Mouse (Mus musculus) embryonic facial prominence, embryonic 11.5 days (tissue): Measurements from ENCODE around the gene Grb7. TPM values are rescaled to one million over a fixed set of nuclear protein-coding genes. Genes with fewer than 3 reads are reported as not detected.
A peak's percentile ranks its signal among the peaks of the same experiment; 100 is the strongest.

Experiments used
- ATAC-seq: fragments of 200-750 bp; cut with Nextera tagmentation; replicated peaks from 2 replicates; pipeline ENCODE4 v1.8.0; 2017; ENCODE audit warnings: low read depth; ENCODE audit not compliant: insufficient number of reproducible peaks, low FRiP score, low TSS enrichment
- DNase-seq: peaks from one replicate; pipeline ENCODE4 v3.0.0-alpha.2; 2015; ENCODE audit warnings: low spot score
- H3K27ac ChIP-seq: fragments of 300-500 bp; sonication (generic); replicated peaks from 2 replicates; pipeline ENCODE4 v1.5.1; 2014; ENCODE audit warnings: mild to moderate bottlenecking, low read depth, low read length, control low read depth
- H3K27me3 ChIP-seq: fragments of 300-500 bp; sonication (generic); 2 replicates; pipeline ENCODE4 v1.6.1; 2014; ENCODE audit warnings: mild to moderate bottlenecking, low read length, moderate library complexity, mixed read lengths; ENCODE audit not compliant: control insufficient read depth, insufficient read depth
- H3K36me3 ChIP-seq: fragments of 300-500 bp; sonication (generic); replicated peaks from 2 replicates; pipeline ENCODE4 v1.6.1; 2014; ENCODE audit warnings: low read depth, mild to moderate bottlenecking, low read length, moderate library complexity, mixed read lengths; ENCODE audit not compliant: control insufficient read depth, insufficient read depth
- H3K4me1 ChIP-seq: fragments of 300-500 bp; sonication (generic); 2 replicates; pipeline ENCODE4 v1.6.1; 2014; ENCODE audit warnings: low read length, mixed read lengths; ENCODE audit not compliant: control insufficient read depth, insufficient read depth
- H3K4me2 ChIP-seq: fragments of 300-500 bp; sonication (generic); 2 replicates; pipeline ENCODE4 v1.6.1; 2014; ENCODE audit warnings: low read depth, mild to moderate bottlenecking, control low read depth, low read length, moderate library complexity
- H3K4me3 ChIP-seq: fragments of 300-500 bp; sonication (generic); 2 replicates; pipeline ENCODE4 v1.5.1; 2014; ENCODE audit warnings: low read depth, low read length, control low read depth
- H3K9ac ChIP-seq: fragments of 300-500 bp; sonication (generic); replicated peaks from 2 replicates; pipeline ENCODE4 v1.6.1; 2014; ENCODE audit warnings: mild to moderate bottlenecking, control low read depth, low read length
- H3K9me3 ChIP-seq: fragments of 300-500 bp; sonication (generic); replicated peaks from 2 replicates; pipeline ENCODE4 v1.6.1; 2016; ENCODE audit warnings: mild to moderate bottlenecking, low read length, inconsistent platforms, mixed read lengths; ENCODE audit not compliant: control insufficient read depth
- WGBS: fragments of 180-500 bp; shearing (Covaris S2); extraction: QIAGEN DNeasy Blood & Tissue Kit; methylation state at CpG from one replicate; pipeline ENCODE4 v1.1.7; 2014; 5-methylcytosine and 5-hydroxymethylcytosine counted together
- polyA plus RNA-seq: library from polyadenylated mRNA; unstranded; fragments of >200 nt; fragmentation: Nextera tagmentation; extraction: Ambion mirVana; gene quantifications from 2 replicates; pipeline ENCODE4 v1.2.1, GENCODE M21; 2014

Gene Grb7
- polyA plus RNA-seq, 1 experiment from 2014 or later, result 8.5 TPM

DNA sequence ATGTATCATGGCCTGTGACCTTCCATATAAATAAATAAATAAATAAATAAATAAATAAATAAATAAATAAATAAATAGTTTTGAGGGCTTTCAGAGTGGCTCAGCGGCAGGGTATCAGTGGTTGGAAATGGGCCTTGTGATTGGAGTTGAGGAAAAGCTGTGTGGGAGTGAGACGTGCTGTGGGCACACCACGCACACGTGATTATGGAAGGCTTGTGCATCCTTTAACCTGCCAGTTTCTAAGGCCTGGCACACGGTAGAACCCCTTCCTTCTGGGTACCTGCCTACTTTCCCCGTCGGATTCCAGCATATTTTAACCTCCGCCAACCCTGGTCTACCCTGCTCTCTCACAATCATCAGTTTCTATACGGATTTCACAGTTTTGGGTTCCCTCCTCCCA is 10.8 kb downstream of the Grb7 start:
- ATAC-seq, result peak; percentile 20; the same call in 1 of the 2 replicates

GRCm38 (mm10) chr11:98457367-98458120 is 11.3 kb downstream of the Grb7 start:
- H3K9ac ChIP-seq, result peak overlapping the region; percentile 57
- under 1% methylated on average over 37 of the region's 64 CpGs for WGBS
- no peaks in the 10 kb centered on the region for H3K36me3 ChIP-seq
- H3K4me2 ChIP-seq, result peak overlapping the region; percentile 78
- peak; percentile 83 for ATAC-seq
- H3K9me3 ChIP-seq, result no peaks in the 10 kb centered on the region
- H3K4me1 ChIP-seq, result no peaks in the 10 kb centered on the region
- DNase-seq, result peak; percentile 92
- peak overlapping the region; percentile 46 for H3K4me3 ChIP-seq
- peaks cover 17% of the 10 kb centered on the region for H3K27me3 ChIP-seq
- no peak overlapping the region for H3K27ac ChIP-seq

More for the DNA sequence above, 10.8 kb downstream of the Grb7 start:
- no peak for DNase-seq
- H3K9me3 ChIP-seq, result no peaks in the 10 kb centered on the region
- H3K4me3 ChIP-seq, result peak overlapping the region; percentile 46
- H3K4me2 ChIP-seq, result peak overlapping the region; percentile 78
- 27% methylated on average over 9 of the region's 9 CpGs for WGBS
- no peaks in the 10 kb centered on the region for H3K36me3 ChIP-seq
- peaks cover 17% of the 10 kb centered on the region for H3K27me3 ChIP-seq
- no peaks in the 10 kb centered on the region for H3K4me1 ChIP-seq
- H3K27ac ChIP-seq, result no peak overlapping the region
- H3K9ac ChIP-seq, result peak overlapping the region; percentile 57

DNA sequence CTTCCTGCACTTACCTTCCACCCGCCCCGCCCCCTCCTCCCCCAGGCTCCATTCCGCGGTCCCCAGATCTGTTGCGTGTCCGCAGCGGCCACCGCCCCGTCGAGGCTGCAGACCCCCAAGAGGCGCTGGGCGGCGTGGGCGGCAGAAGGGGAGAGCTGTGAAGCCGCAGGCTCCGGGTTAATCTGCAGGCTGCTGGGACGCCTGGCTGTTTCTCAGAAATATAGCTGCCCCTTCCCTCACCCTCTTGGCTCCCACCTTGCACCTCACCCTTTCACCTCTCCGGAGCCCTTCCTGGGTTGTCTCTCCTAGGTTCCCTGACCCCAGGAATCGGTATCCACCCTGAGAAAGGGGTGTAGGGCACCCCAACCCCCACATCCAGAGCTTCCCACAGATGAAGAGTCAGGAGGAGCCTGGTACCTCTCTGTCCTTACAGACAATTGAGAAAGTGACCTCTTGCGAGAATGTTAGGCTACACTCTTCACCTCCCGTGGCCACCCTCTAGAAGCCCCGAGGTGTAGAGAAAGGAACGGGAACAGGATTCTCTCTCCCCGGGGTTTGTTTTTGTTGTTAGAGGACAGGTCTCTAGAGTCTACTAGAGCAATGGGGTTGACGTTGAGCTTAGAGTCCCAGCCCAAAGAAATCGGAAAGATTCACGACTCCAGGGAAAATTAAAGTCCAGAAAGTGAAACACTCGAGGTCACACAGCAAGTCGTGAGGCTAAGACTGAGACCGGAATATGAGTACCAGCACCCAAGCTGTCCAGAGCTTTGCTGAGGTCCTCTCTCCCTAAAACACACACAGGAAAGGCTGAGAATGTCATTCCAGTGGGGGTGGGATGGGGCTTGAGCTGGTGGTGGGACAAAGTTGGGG is 12.2 kb downstream of the Grb7 start:
- DNase-seq (no peak), ATAC-seq (peak; percentile 10; the same call in 1 of the 2 replicates)
- Histone ChIP-seq H3K9me3 (no peaks in the 10 kb centered on the region), H3K4me1 (no peaks in the 10 kb centered on the region), H3K27ac (no peak overlapping the region), H3K9ac (peak overlapping the region; percentile 57), H3K36me3 (no peaks in the 10 kb centered on the region), H3K4me3 (peak overlapping the region; percentile 46), H3K4me2 (peak overlapping the region; percentile 78), H3K27me3 (peaks cover 17% of the 10 kb centered on the region)
- 3% methylated on average over 25 of the region's 30 CpGs for WGBS

- H3K4me3 ChIP-seq, result no peak overlapping the region
- no peaks in the 10 kb centered on the region for H3K36me3 ChIP-seq
- DNase-seq (no peak), ATAC-seq (no peak)
- H3K4me1 ChIP-seq, result no peaks in the 10 kb centered on the region
- H3K9ac ChIP-seq, result no peak overlapping the region
- H3K4me2 ChIP-seq, result no peak overlapping the region
- no peak overlapping the region for H3K27ac ChIP-seq
- H3K9me3 ChIP-seq, result no peaks in the 10 kb centered on the region
- WGBS, result 15% methylated on average over 11 of the region's 11 CpGs
- peaks cover 17% of the 10 kb centered on the region for H3K27me3 ChIP-seq
These were observed 13.0 kb downstream of the Grb7 start for GRCm38 (mm10) chr11:98459071-98459741.

DNA sequence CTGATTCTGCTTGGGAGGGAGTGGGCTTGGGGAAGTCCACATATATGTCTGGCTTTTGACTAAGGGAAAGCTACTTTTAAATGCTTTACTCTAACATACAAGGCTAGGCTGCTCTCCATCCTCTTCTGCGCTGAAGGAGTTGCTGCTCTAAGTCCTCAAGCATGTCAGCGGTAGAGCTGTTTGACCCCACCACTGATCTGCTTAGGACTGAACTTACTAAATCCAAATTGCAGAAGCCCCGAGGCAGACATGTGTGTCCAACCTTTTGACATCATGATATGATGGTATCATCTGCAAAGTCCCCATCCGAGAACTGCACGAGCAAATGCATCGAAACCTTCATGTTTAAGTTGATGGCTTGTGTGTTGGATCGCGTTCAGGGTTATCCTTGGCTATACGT is 13.7 kb downstream of the Grb7 start:
- no peak overlapping the region for H3K27ac ChIP-seq
- peaks cover 17% of the 10 kb centered on the region for H3K27me3 ChIP-seq
- H3K9ac ChIP-seq, result no peak overlapping the region
- DNase-seq (no peak), ATAC-seq (no peak)
- 82% methylated on average over 9 of the region's 9 CpGs for WGBS
- no peaks in the 10 kb centered on the region for H3K4me1 ChIP-seq
- H3K9me3 ChIP-seq, result no peaks in the 10 kb centered on the region
- no peak overlapping the region for H3K4me3 ChIP-seq
- no peak overlapping the region for H3K4me2 ChIP-seq
- no peaks in the 10 kb centered on the region for H3K36me3 ChIP-seq

- DNase-seq, result no peak
- 59% methylated on average over 6 of the region's 6 CpGs for WGBS
- Histone ChIP-seq H3K4me2 (no peak overlapping the region), H3K27ac (no peak overlapping the region), H3K9ac (no peak overlapping the region), H3K27me3 (peaks cover 17% of the 10 kb centered on the region), H3K36me3 (no peaks in the 10 kb centered on the region), H3K9me3 (no peaks in the 10 kb centered on the region), H3K4me3 (no peak overlapping the region), H3K4me1 (no peaks in the 10 kb centered on the region)
- ATAC-seq, result no peak
These were observed 15.0 kb downstream of the Grb7 start for GRCm38 (mm10) chr11:98461109-98461720.

DNA sequence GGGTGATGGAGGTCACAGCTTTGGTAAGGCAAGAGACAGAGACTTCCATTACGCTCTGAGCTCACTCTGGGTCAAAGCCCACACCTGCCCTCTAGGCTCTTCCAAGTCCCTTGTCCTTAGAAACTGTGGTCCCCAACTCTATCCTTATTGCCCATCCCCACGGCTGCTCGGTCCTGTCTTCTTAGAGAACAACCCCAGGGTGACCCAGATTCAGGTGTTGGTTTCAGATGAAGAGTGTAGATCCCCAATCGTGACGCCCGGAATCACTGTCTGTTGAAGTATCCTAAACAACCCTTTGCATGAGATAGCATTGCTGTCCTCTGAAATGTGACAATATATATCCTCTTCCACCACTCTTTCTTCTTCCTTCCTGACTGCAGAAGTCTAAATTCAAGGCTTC is 16.1 kb downstream of the Grb7 start:
- Histone ChIP-seq H3K27ac (no peak overlapping the region), H3K4me3 (no peak overlapping the region), H3K27me3 (peaks cover 17% of the 10 kb centered on the region), H3K36me3 (no peaks in the 10 kb centered on the region), H3K4me2 (no peak overlapping the region), H3K9ac (no peak overlapping the region), H3K4me1 (no peaks in the 10 kb centered on the region), H3K9me3 (no peaks in the 10 kb centered on the region)
- DNase-seq (no peak), ATAC-seq (no peak)
- WGBS, result 90% methylated on average over 6 of the region's 6 CpGs
